Mouse (Mus musculus) telencephalon, adult 2 months (tissue): ENCODE data around the gene Atp13a4.

ENCODE experiments used
- DNase-seq: peaks from one replicate; pipeline ENCODE4 v3.0.0-alpha.2; 2011; ENCODE audit warnings: low read depth, low spot score

The Atp13a4 gene

GRCm38 (mm10) chr16:29480396-29480795 is 64.3 kb downstream of the Atp13a4 start:
- DNase-seq = no peak

GRCm38 (mm10) chr16:29463798-29464197 is 80.9 kb downstream of the Atp13a4 start:
- DNase-seq = no peak

- DNase-seq = no peak
Observed at GRCm38 (mm10) chr16:29459331-29459730, 85.3 kb downstream of the Atp13a4 start.

GRCm38 (mm10) chr16:29456851-29457250 is 87.8 kb downstream of the Atp13a4 start:
- no peak for DNase-seq

GRCm38 (mm10) chr16:29453282-29453681 is 91.4 kb downstream of the Atp13a4 start:
- no peak for DNase-seq

GRCm38 (mm10) chr16:29451706-29452105 is 93.0 kb downstream of the Atp13a4 start:
- no peak for DNase-seq

GRCm38 (mm10) chr16:29442126-29442525 is 102.5 kb downstream of the Atp13a4 start:
- DNase-seq = no peak

- no peak for DNase-seq
Observed at GRCm38 (mm10) chr16:29441405-29441985, 103.2 kb downstream of the Atp13a4 start.

- no peak for DNase-seq
Observed at GRCm38 (mm10) chr16:29438045-29438444, 106.6 kb downstream of the Atp13a4 start.

- no peak for DNase-seq
Observed at GRCm38 (mm10) chr16:29435746-29436145, 108.9 kb downstream of the Atp13a4 start.

- no peak for DNase-seq
Observed at GRCm38 (mm10) chr16:29434712-29435111, 110.0 kb downstream of the Atp13a4 start.

GRCm38 (mm10) chr16:29414822-29415221 is 129.8 kb downstream of the Atp13a4 start:
- DNase-seq = peak; percentile 56

- no peak for DNase-seq
Observed at GRCm38 (mm10) chr16:29407319-29407718, 137.3 kb downstream of the Atp13a4 start.

- no peak for DNase-seq
Observed at GRCm38 (mm10) chr16:29399079-29399478, 145.6 kb downstream of the Atp13a4 start.

- DNase-seq = no peak
Observed at GRCm38 (mm10) chr16:29384781-29385180, 159.9 kb downstream of the Atp13a4 start.

- no peak for DNase-seq
Observed at GRCm38 (mm10) chr16:29378458-29378857, 166.2 kb downstream of the Atp13a4 start, which contains the start of gene Atp13a5. Gene Atp13a5, minus strand, starts transcription at chr16:29378732.

GRCm38 (mm10) chr16:29374636-29375035 is 170.0 kb downstream of the Atp13a4 start:
- peak; percentile 50 for DNase-seq
